Mouse (Mus musculus) forebrain, postnatal 0 days (tissue): ENCODE results near the gene Hat1. TPM values are rescaled to one million over a fixed set of nuclear protein-coding genes. Genes with fewer than 3 reads are reported as not detected.
A peak's percentile ranks its signal among the peaks of the same experiment; 100 is the strongest.

Source experiments
- ATAC-seq: fragments of 200-750 bp; cut with Nextera tagmentation; 2 replicates; pipeline ENCODE4 v1.8.0; 2017; ENCODE audit warnings: mild to moderate bottlenecking, moderate library complexity
- DNase-seq: peaks from one replicate; pipeline ENCODE4 v3.0.0-alpha.2; 2015
- H3K27ac ChIP-seq: fragments of 300-500 bp; sonication (generic); 2 replicates; pipeline ENCODE4 v1.5.1; 2014; ENCODE audit warnings: low read depth, mild to moderate bottlenecking, antibody characterized with exemption, low read length, moderate library complexity, mixed read lengths
- H3K27me3 ChIP-seq: fragments of 300-500 bp; sonication (generic); 2 replicates; pipeline ENCODE4 v1.6.1; 2014; ENCODE audit warnings: mild to moderate bottlenecking, low read length, mixed read lengths; ENCODE audit not compliant: insufficient read depth
- H3K36me3 ChIP-seq: fragments of 300-500 bp; sonication (generic); 2 replicates; pipeline ENCODE4 v1.6.1; 2014; ENCODE audit warnings: mild to moderate bottlenecking, moderate library complexity; ENCODE audit not compliant: insufficient read depth
- H3K4me1 ChIP-seq: fragments of 300-500 bp; sonication (generic); 2 replicates; pipeline ENCODE4 v1.6.1; 2014; ENCODE audit warnings: antibody characterized with exemption; ENCODE audit not compliant: insufficient read depth
- H3K4me2 ChIP-seq: fragments of 300-500 bp; sonication (generic); 2 replicates; pipeline ENCODE4 v1.6.1; 2014; ENCODE audit warnings: low read depth, mild to moderate bottlenecking, moderate library complexity
- H3K4me3 ChIP-seq: fragments of 300-500 bp; sonication (generic); 2 replicates; pipeline ENCODE4 v1.5.1; 2014; ENCODE audit warnings: low read depth, low read length, mixed read lengths
- H3K9ac ChIP-seq: fragments of 300-500 bp; sonication (generic); 2 replicates; pipeline ENCODE4 v1.6.1; 2014; ENCODE audit warnings: mild to moderate bottlenecking
- H3K9me3 ChIP-seq: fragments of 300-500 bp; sonication (generic); 2 replicates; pipeline ENCODE4 v1.6.1; 2016; ENCODE audit warnings: low read length
- CTCF ChIP-seq: sonication (generic); IDR thresholded peaks from 2 replicates; pipeline ENCODE4 v1.5.1; 2016; ENCODE audit warnings: antibody characterized with exemption, control low read depth, low read depth
- WGBS: fragments of 180-500 bp; shearing (Covaris S2); extraction: QIAGEN DNeasy Blood & Tissue Kit; methylation state at CpG from one replicate; pipeline ENCODE4 v1.1.7; 2014; 5-methylcytosine and 5-hydroxymethylcytosine counted together
- polyA plus RNA-seq: library from polyadenylated mRNA; unstranded; fragments of >200 nt; fragmentation: Nextera tagmentation; extraction: Ambion mirVana; gene quantifications from 2 replicates; pipeline ENCODE4 v1.2.1, GENCODE M21; 2015
- total RNA-seq: library from RNA; depleted of rRNA; stranded (reverse); fragments of >200 nt; gene quantifications from 2 replicates; pipeline ENCODE4 v1.2.3, GENCODE M21; 2014

The Hat1 gene
- total and polyA plus RNA-seq, 2 experiments from 2014 or later = 27.1 to 37.1 TPM

- Histone ChIP-seq H3K4me1 (no peaks in the 10 kb centered on the region), H3K27me3 (no peaks in the 10 kb centered on the region), H3K9me3 (no peaks in the 10 kb centered on the region), H3K36me3 (no peaks in the 10 kb centered on the region), H3K9ac (no peak overlapping the region), H3K27ac (no peak overlapping the region), H3K4me3 (no peak overlapping the region), H3K4me2 (no peak overlapping the region)
- 24% methylated on average over 2 of the region's 2 CpGs for WGBS
- TF ChIP-seq CTCF = no peak
- ATAC-seq = no peak
- no peak for DNase-seq
Observed at GRCm38 (mm10) chr2:71449604-71450003, 60.8 kb downstream of the Hat1 start.

GRCm38 (mm10) chr2:71451761-71452160 is 63.0 kb downstream of the Hat1 start:
- Histone ChIP-seq H3K27ac (no peak overlapping the region), H3K36me3 (no peaks in the 10 kb centered on the region), H3K4me2 (no peak overlapping the region), H3K4me1 (no peaks in the 10 kb centered on the region), H3K27me3 (no peaks in the 10 kb centered on the region), H3K4me3 (no peak overlapping the region), H3K9ac (no peak overlapping the region), H3K9me3 (no peaks in the 10 kb centered on the region)
- DNase-seq (no peak), ATAC-seq (no peak)
- peak; percentile 34; the same call in 1 of the 2 replicates for TF ChIP-seq CTCF
- WGBS = 54% methylated on average over 5 of the region's 5 CpGs

- Histone ChIP-seq H3K9ac (peak within 1 kb of the TSS; percentile 53), H3K4me3 (peak within 1 kb of the TSS; percentile 67), H3K27me3 (no peaks in the 10 kb centered on the region), H3K36me3 (no peaks in the 10 kb centered on the region), H3K4me1 (no peaks in the 10 kb centered on the region), H3K27ac (peak within 1 kb of the TSS; percentile 70), H3K9me3 (no peaks in the 10 kb centered on the region), H3K4me2 (peak within 1 kb of the TSS; percentile 56)
- DNase-seq = peak; percentile 95
- under 1% methylated on average over 61 of the region's 61 CpGs for WGBS
- ATAC-seq = peak; percentile 98
- TF ChIP-seq CTCF = peak; percentile 37; the same call in 1 of the 2 replicates
Observed at GRCm38 (mm10) chr2:71453161-71453916, 64.6 kb downstream of the Hat1 start, which contains the start of gene Metap1d. TSS of gene Metap1d (plus strand) at chr2:71453276.

GRCm38 (mm10) chr2:71453917-71454260 is 65.1 kb downstream of the Hat1 start:
- Histone ChIP-seq H3K36me3 (no peaks in the 10 kb centered on the region), H3K4me2 (peak overlapping the region; percentile 56), H3K9me3 (no peaks in the 10 kb centered on the region), H3K4me1 (no peaks in the 10 kb centered on the region), H3K27me3 (no peaks in the 10 kb centered on the region), H3K27ac (no peak overlapping the region), H3K9ac (no peak overlapping the region), H3K4me3 (peak overlapping the region; percentile 67)
- TF ChIP-seq CTCF = no peak
- 40% methylated on average over 4 of the region's 4 CpGs for WGBS
- ATAC-seq = no peak
- no peak for DNase-seq

GRCm38 (mm10) chr2:71458624-71459023 is 69.9 kb downstream of the Hat1 start:
- no peak overlapping the region for H3K27ac ChIP-seq
- 55% methylated on average over 13 of the region's 13 CpGs for whole genome bisulfite sequencing
- no peak overlapping the region for H3K4me2 ChIP-seq
- no peak overlapping the region for H3K4me3 ChIP-seq
- ATAC-seq (no peak), DNase-seq (no peak)
- H3K9ac ChIP-seq = no peak overlapping the region
- H3K9me3 ChIP-seq = no peaks in the 10 kb centered on the region
- no peaks in the 10 kb centered on the region for H3K36me3 ChIP-seq
- H3K27me3 ChIP-seq = no peaks in the 10 kb centered on the region
- TF ChIP-seq CTCF = no peak
- H3K4me1 ChIP-seq = no peaks in the 10 kb centered on the region

GRCm38 (mm10) chr2:71459659-71460058 is 70.9 kb downstream of the Hat1 start:
- ATAC-seq (no peak), DNase-seq (no peak)
- Histone ChIP-seq H3K9me3 (no peaks in the 10 kb centered on the region), H3K4me2 (no peak overlapping the region), H3K4me3 (no peak overlapping the region), H3K27ac (no peak overlapping the region), H3K4me1 (no peaks in the 10 kb centered on the region), H3K36me3 (no peaks in the 10 kb centered on the region), H3K9ac (no peak overlapping the region), H3K27me3 (no peaks in the 10 kb centered on the region)
- no peak for TF ChIP-seq CTCF
- WGBS = 93% methylated on average over 1 of the region's 1 CpGs

GRCm38 (mm10) chr2:71461139-71461538 is 72.4 kb downstream of the Hat1 start:
- Histone ChIP-seq H3K4me2 (no peak overlapping the region), H3K27ac (no peak overlapping the region), H3K9me3 (no peaks in the 10 kb centered on the region), H3K4me1 (no peaks in the 10 kb centered on the region), H3K27me3 (no peaks in the 10 kb centered on the region), H3K36me3 (no peaks in the 10 kb centered on the region), H3K9ac (no peak overlapping the region), H3K4me3 (no peak overlapping the region)
- TF ChIP-seq CTCF = no peak
- no peak for ATAC-seq
- 80% methylated on average over 5 of the region's 6 CpGs for WGBS
- no peak for DNase-seq
